In the genomic region with DNA sequence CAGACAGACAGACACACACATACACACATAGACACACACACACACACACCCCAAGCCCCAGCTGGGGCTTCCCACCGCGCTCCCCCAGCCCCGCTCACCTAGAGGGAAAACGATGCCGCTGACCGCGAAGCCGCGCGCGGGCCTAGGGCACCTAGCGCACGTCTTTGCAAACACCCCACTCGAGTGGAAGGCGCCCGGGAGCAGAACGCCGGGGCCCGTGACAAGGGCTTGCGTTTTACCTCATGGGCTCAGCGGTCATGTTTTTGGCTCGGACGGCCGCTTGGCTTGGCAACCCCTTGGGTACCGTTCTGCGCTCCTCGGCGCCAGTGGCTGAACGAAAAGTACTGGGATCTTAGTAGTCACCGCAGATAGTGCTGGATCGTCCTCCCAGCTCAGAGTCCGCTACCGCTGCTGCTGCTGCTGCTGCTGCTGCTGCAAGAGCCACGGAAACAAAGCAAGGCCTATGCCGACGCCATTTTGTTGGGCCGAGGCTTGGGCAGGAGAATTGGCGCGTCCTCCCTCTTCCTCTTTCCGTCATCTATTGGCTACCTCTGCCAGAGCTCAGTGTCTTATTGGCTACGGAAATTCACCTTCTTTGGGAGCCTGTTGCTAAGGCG, we compare ENCODE assay signal across 8 mouse cellular contexts. TPM values are rescaled to one million over a fixed set of nuclear protein-coding genes. Genes with fewer than 3 reads are reported as not detected.
DNase-seq lines count a peak whose midpoint lies in the region; ATAC-seq and TF ChIP-seq lines count a peak whose summit lies in the region.

TSS of gene Atrx (minus strand) at position 543 of the 617 bp plus-strand sequence.

- no peak for TF ChIP-seq RAD21 in CH12.LX (IDR thresholded peaks at IDR 0.05; ENCODE audit: low read depth, low read length)

- H3K36me3 ChIP-seq in CH12.LX (replicated peaks in 1 of 2; ENCODE audit: control insufficient read depth in 1 of 2, insufficient read depth in 1 of 2, low read length in 1 of 2), result peaks cover 0 to 12% of the 10 kb centered on the region in 2 experiments
- H3K36me3 ChIP-seq in forebrain, embryonic 11.5 days (ENCODE audit: control insufficient read depth, insufficient read depth, low read length), result no peaks in the 10 kb centered on the region
- no peaks in the 10 kb centered on the region for H3K36me3 ChIP-seq in heart, embryonic 16.5 days (ENCODE audit: control insufficient read depth, insufficient read depth)
- no peaks in the 10 kb centered on the region for H3K36me3 ChIP-seq in liver, embryonic 16.5 days (ENCODE audit: control insufficient read depth, insufficient read depth)
- H3K36me3 ChIP-seq in neural tube, embryonic 13.5 days, result no peaks in the 10 kb centered on the region
- H3K36me3 ChIP-seq in testis, adult 2 months (ENCODE audit: control insufficient read depth, insufficient read depth, low read length), result no peaks in the 10 kb centered on the region

- peak within 1 kb of the TSS; percentile 70 to 97 (median 80) for H3K4me3 ChIP-seq in CH12.LX (replicated peaks in 1 of 3; ENCODE audit: low read depth in 2 of 3, low read length in 2 of 3, poor library complexity in 1 of 3)
- H3K4me3 ChIP-seq in forebrain, embryonic 11.5 days (ENCODE audit: low read depth, low read length), result peak within 1 kb of the TSS; percentile 44
- peak within 1 kb of the TSS; percentile 75 for H3K4me3 ChIP-seq in heart, embryonic 16.5 days (ENCODE audit: low read length)
- H3K4me3 ChIP-seq in liver, embryonic 16.5 days (ENCODE audit: low read depth, low read length), result peak within 1 kb of the TSS; percentile 76
- peak within 1 kb of the TSS; percentile 64 for H3K4me3 ChIP-seq in neural tube, embryonic 13.5 days
- H3K4me3 ChIP-seq in testis, adult 2 months (ENCODE audit: control insufficient read depth, low read depth, low read length), result peak within 1 kb of the TSS; percentile 95

- H3K4me1 ChIP-seq in CH12.LX (ENCODE audit: control insufficient read depth in 1 of 2, insufficient read depth in 2 of 2), result peaks cover 0 to 10% of the 10 kb centered on the region in 2 experiments; a peak in 1 of 4 replicates
- no peaks in the 10 kb centered on the region for H3K4me1 ChIP-seq in forebrain, embryonic 11.5 days (replicated peaks; ENCODE audit: control insufficient read depth, insufficient read depth, low read length)
- peaks cover 10% of the 10 kb centered on the region for H3K4me1 ChIP-seq in heart, embryonic 16.5 days (ENCODE audit: control insufficient read depth, insufficient read depth, low read length)
- peaks cover 8% of the 10 kb centered on the region for H3K4me1 ChIP-seq in liver, embryonic 16.5 days (ENCODE audit: control insufficient read depth, low read depth, low read length)
- peaks cover 18% of the 10 kb centered on the region for H3K4me1 ChIP-seq in neural tube, embryonic 13.5 days (replicated peaks)
- peaks cover 3% of the 10 kb centered on the region; the same call in 1 of the 2 replicates for H3K4me1 ChIP-seq in testis, adult 2 months (ENCODE audit: control insufficient read depth, insufficient read depth, low read length)

- H3K79me2 ChIP-seq in CH12.LX (replicated peaks; ENCODE audit: control insufficient read depth, extremely low read depth, insufficient read depth, poor library complexity, severe bottlenecking), result peaks cover 40% of the 10 kb centered on the region

- TF ChIP-seq CTCF in CH12.LX (conservative IDR thresholded peaks at IDR 0.05 in 1 of 2, IDR thresholded peaks at IDR 0.05 in 1 of 2; ENCODE audit: low read depth in 2 of 2, low read length in 2 of 2), result no peak
- TF ChIP-seq CTCF in testis, adult 2 months (IDR thresholded peaks at IDR 0.05; ENCODE audit: control insufficient read depth, insufficient read depth, insufficient replicate concordance, low read depth, low read length), result no peak

- H3K4me2 ChIP-seq in CH12.LX (ENCODE audit: insufficient read depth, low read depth, poor library complexity, severe bottlenecking), result peak within 1 kb of the TSS; percentile 50; the same call in 1 of the 2 replicates
- peak within 1 kb of the TSS; percentile 41; the same call in 1 of the 2 replicates for H3K4me2 ChIP-seq in forebrain, embryonic 11.5 days (ENCODE audit: low read depth, low read length, severe bottlenecking)
- peak within 1 kb of the TSS; percentile 67 for H3K4me2 ChIP-seq in heart, embryonic 16.5 days (ENCODE audit: low read depth, low read length)
- peak within 1 kb of the TSS; percentile 65 for H3K4me2 ChIP-seq in liver, embryonic 16.5 days (ENCODE audit: low read depth, low read length)
- H3K4me2 ChIP-seq in neural tube, embryonic 13.5 days, result peak within 1 kb of the TSS; percentile 59

- H3K9ac ChIP-seq in CH12.LX (ENCODE audit: insufficient read depth, low read depth), result peak within 1 kb of the TSS; percentile 98
- H3K9ac ChIP-seq in forebrain, embryonic 11.5 days (ENCODE audit: low read length), result peak within 1 kb of the TSS; percentile 82
- peak within 1 kb of the TSS; percentile 91 for H3K9ac ChIP-seq in heart, embryonic 16.5 days (ENCODE audit: low read length)
- peak within 1 kb of the TSS; percentile 80 for H3K9ac ChIP-seq in liver, embryonic 16.5 days (ENCODE audit: low read depth, low read length)
- H3K9ac ChIP-seq in neural tube, embryonic 13.5 days, result peak within 1 kb of the TSS; percentile 90

- in situ Hi-C loops in CH12.LX (cut with MboI; ENCODE audit: low pct_ligation_motif_present, low pct_unique_long_range_greater_than_20kb, low sequenced_read_pairs), result loop anchor here (10.0 kb wide), 1 partner anchor 86 kb away; the partner anchor contains the start of genes Cox7b and Magt1

- peak; percentile 95 for ATAC-seq in forebrain, embryonic 11.5 days (replicated peaks; ENCODE audit: low FRiP score)
- ATAC-seq in heart, embryonic 16.5 days (replicated peaks; ENCODE audit: extremely low read depth, insufficient read depth, low FRiP score), result peak; percentile 91
- peak; percentile 94 for ATAC-seq in liver, embryonic 16.5 days (ENCODE audit: low read depth)
- peak; percentile 96 for ATAC-seq in neural tube, embryonic 13.5 days (ENCODE audit: low read depth)

- no peaks in the 10 kb centered on the region for H3K9me3 ChIP-seq in CH12.LX (replicated peaks; ENCODE audit: low read length)
- no peaks in the 10 kb centered on the region for H3K9me3 ChIP-seq in forebrain, embryonic 11.5 days (ENCODE audit: control insufficient read depth, low read length)
- no peaks in the 10 kb centered on the region for H3K9me3 ChIP-seq in heart, embryonic 16.5 days (replicated peaks; ENCODE audit: control insufficient read depth, low read length)
- no peaks in the 10 kb centered on the region for H3K9me3 ChIP-seq in liver, embryonic 16.5 days (replicated peaks; ENCODE audit: control insufficient read depth, low read length)
- H3K9me3 ChIP-seq in neural tube, embryonic 13.5 days, result no peaks in the 10 kb centered on the region

- DNase-seq in CH12.LX (ENCODE audit: extremely low read depth), result peak; percentile 81
- peak; percentile 64 for DNase-seq in c-Kit-positive CD71-positive TER-119-negative erythroid progenitor cells, embryonic 14.5 days (ENCODE audit: low read depth)
- DNase-seq in forebrain, embryonic 11.5 days (ENCODE audit: low spot score), result peak; percentile 82
- DNase-seq in kidney, postnatal 4 days, result peak; percentile 75 to 85

- TF ChIP-seq EP300 in CH12.LX (IDR thresholded peaks at IDR 0.05; ENCODE audit: low read length), result no peak

- peak within 1 kb of the TSS; percentile 90 for H3K27ac ChIP-seq in CH12.LX (ENCODE audit: insufficient read depth, low read depth)
- peak within 1 kb of the TSS; percentile 88 for H3K27ac ChIP-seq in forebrain, embryonic 11.5 days (ENCODE audit: low read depth, low read length)
- peak within 1 kb of the TSS; percentile 81 for H3K27ac ChIP-seq in heart, embryonic 16.5 days (ENCODE audit: low read length)
- H3K27ac ChIP-seq in liver, embryonic 16.5 days (ENCODE audit: low read length), result peak within 1 kb of the TSS; percentile 77
- peak within 1 kb of the TSS; percentile 95 for H3K27ac ChIP-seq in neural tube, embryonic 13.5 days (replicated peaks)
- peak within 1 kb of the TSS; percentile 92 for H3K27ac ChIP-seq in testis, adult 2 months (ENCODE audit: control insufficient read depth, insufficient read depth, low read depth, low read length)

- 12% methylated on average over 40 of the region's 42 CpGs for WGBS in forebrain, embryonic 11.5 days
- 11% methylated on average over 40 of the region's 42 CpGs for WGBS in heart, embryonic 16.5 days
- 19% methylated on average over 42 of the region's 42 CpGs for WGBS in liver, embryonic 16.5 days (ENCODE audit: insufficient replicate concordance)
- 20% methylated on average over 42 of the region's 42 CpGs for WGBS in neural tube, embryonic 13.5 days

- dilution Hi-C loops in CH12.LX (cut with MboI; ENCODE audit: extremely low pct_ligation_motif_present, extremely low pct_unique_long_range_greater_than_20kb, low sequenced_read_pairs), result no loop called here

- peak; percentile 68; the same call in 1 of the 2 replicates for TF ChIP-seq POLR2A in CH12.LX (IDR thresholded peaks at IDR 0.05; ENCODE audit: low read depth, low read length)
- peak; percentile 39; the same call in 1 of the 2 replicates for TF ChIP-seq POLR2A in testis, adult 2 months (IDR thresholded peaks at IDR 0.05; ENCODE audit: control insufficient read depth, low read depth, low read length)

- H3K27me3 ChIP-seq in CH12.LX (replicated peaks), result no peaks in the 10 kb centered on the region
- H3K27me3 ChIP-seq in forebrain, embryonic 11.5 days (ENCODE audit: control insufficient read depth, insufficient read depth, low read length), result no peaks in the 10 kb centered on the region; the same call in 1 of the 2 replicates
- no peaks in the 10 kb centered on the region for H3K27me3 ChIP-seq in heart, embryonic 16.5 days (ENCODE audit: control insufficient read depth, insufficient read depth, low read length)
- H3K27me3 ChIP-seq in liver, embryonic 16.5 days (ENCODE audit: control insufficient read depth, insufficient read depth, low read depth, low read length), result no peaks in the 10 kb centered on the region
- H3K27me3 ChIP-seq in neural tube, embryonic 13.5 days, result no peaks in the 10 kb centered on the region
- H3K27me3 ChIP-seq in testis, adult 2 months (ENCODE audit: control insufficient read depth, insufficient read depth, low read length), result no peaks in the 10 kb centered on the region

TF ChIP-seq in CH12.LX, 34 proteins besides CTCF, POLR2A, EP300 and RAD21 (continues in another document):
- TF ChIP-seq MAZ (IDR thresholded peaks at IDR 0.05; ENCODE audit: low read depth, low read length), result no peak
- TF ChIP-seq TCF12 (IDR thresholded peaks at IDR 0.05; ENCODE audit: low read depth, low read length), result peak; percentile 66
- TF ChIP-seq MAX (IDR thresholded peaks at IDR 0.05; ENCODE audit: low read length), result peak; percentile 65; the same call in 1 of the 2 replicates

RNA-seq across cellular contexts. Expression of gene Atrx, which starts in this region (rescaled TPM):
- total RNA-seq in CH12.LX (2012; rRNA removed), result 64.3 and 67.1 TPM in 2 replicates
- 64.9 and 72.4 TPM in 2 replicates for total RNA-seq in CH12.LX (2014; rRNA removed)
- polyA plus RNA-seq in CH12.LX (2012; ENCODE audit: insufficient read length, low read depth), result 83.6 and 87.5 TPM in 2 replicates
- 203 and 228 TPM in 2 replicates for polyA plus RNA-seq in forebrain, embryonic 11.5 days (2014; fragmentation: Nextera tagmentation; extraction: Ambion mirVana)
- polyA plus RNA-seq in heart, embryonic 16.5 days (2015; fragmentation: Nextera tagmentation; extraction: Ambion mirVana), result 115 and 124 TPM in 2 replicates
- polyA plus RNA-seq in liver, embryonic 16.5 days (2015; fragmentation: Nextera tagmentation; extraction: Ambion mirVana), result 37.7 and 39.4 TPM in 2 replicates
- polyA plus RNA-seq in neural tube, embryonic 13.5 days (2015; fragmentation: Nextera tagmentation; extraction: Ambion mirVana), result 197 and 234 TPM in 2 replicates
- polyA plus RNA-seq in testis, adult 2 months (2012; rRNA removed), result 3.1 and 4.6 TPM in 2 replicates

Comparison
In these comparisons a context has a peak if more than half of its experiments do, and no peak if none do; other contexts are left out.
1. Peak in every context shown above with its lines: DNase-seq, ATAC-seq, H3K4me3 ChIP-seq and H3K27ac ChIP-seq.
2. H3K4me3 ChIP-seq: peak in every context shown above with its lines; median percentile 95 in testis, adult 2 months; 80 in CH12.LX; 76 in liver, embryonic 16.5 days; 75 in heart, embryonic 16.5 days; 64 in neural tube, embryonic 13.5 days; 44 in forebrain, embryonic 11.5 days.